Mouse (Mus musculus) c-Kit-positive CD71-positive TER-119-positive erythroid progenitor cells, embryonic 14.5 days (primary cell): ENCODE results near the gene Cd9.

ENCODE experiments used
- DNase-seq: peaks from one replicate; pipeline ENCODE4 v3.0.0-alpha.2; 2013; ENCODE audit warnings: low spot score

Cd9 gene

DNA sequence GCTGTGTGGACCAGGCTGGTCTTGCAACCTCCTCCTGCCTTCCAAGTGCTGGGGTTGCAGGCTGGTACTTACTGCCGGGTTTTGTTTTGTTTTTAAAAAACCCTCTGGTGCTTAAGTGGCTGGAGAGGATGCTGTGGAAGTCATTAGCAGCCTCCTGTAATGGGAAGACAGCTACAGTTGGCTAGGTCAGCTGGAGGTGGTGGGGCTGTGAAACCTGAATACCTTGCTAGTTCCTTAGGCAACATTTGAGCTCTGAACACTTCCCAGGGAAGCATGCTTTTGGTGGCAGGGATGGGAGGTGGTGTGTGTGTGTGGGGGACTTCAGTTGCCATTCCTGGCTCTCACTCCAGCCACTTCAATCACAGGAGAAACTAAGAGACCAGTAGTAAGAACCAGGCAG is 19.4 kb downstream of the Cd9 start:
- DNase-seq = no peak

DNA sequence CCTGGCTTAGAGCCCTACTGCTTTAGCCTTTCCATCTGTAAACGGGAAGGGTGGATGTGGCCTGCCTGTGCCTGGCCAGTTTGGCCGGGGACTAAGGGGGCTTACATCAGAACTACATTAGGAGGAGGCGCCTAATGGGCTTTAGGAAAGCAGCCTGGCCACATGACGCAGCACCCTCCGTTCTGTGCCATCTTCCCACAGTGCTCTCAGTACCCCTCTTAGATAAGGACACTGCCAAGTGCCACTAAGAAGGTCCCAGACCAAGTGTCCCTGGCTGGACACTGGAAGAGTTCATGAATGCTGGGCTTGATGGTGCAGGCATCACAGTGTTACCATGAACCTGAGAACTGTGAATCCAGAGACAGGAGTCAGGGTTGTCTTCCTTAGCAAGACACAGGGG is 20.7 kb downstream of the Cd9 start:
- DNase-seq = no peak

DNA sequence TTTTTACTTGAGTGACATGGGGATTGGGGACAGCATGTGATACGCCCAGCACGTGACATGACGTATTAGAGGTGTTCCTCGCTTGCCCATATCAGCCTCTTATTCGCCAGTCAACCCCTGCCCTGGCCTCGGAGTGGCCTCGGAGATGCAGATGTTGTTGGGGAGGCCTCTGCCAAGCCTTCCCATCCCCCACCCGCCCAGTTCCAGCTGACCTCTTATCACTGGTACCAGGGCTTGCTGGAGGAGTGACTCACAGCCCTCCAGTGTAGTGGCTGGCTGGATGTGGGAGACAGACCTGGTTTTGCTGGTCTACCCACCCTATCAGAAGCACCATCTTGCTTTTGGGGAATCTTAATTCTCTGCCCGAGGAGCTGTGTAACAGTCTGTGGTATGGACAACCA is 21.3 kb downstream of the Cd9 start:
- peak; percentile 73 for DNase-seq

DNA sequence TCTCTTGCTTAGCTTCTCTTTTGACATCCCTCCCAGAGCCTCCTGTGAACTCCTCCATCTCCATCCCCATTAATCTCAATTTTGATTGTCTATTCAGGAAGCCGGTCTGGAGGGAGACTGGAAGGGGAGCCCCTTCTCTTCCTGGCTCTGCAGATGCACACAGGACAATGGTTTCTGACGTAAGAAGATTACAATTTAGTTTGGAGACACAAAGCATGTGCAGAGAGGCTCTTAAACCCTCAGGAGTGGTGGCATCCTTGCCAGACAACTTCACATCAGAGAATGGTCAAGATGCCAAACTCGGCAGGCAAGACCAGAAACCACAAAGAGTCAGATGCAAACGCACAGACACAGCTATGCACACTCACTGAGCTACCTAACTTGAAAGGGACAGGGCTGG is 22.7 kb downstream of the Cd9 start:
- DNase-seq = no peak

DNA sequence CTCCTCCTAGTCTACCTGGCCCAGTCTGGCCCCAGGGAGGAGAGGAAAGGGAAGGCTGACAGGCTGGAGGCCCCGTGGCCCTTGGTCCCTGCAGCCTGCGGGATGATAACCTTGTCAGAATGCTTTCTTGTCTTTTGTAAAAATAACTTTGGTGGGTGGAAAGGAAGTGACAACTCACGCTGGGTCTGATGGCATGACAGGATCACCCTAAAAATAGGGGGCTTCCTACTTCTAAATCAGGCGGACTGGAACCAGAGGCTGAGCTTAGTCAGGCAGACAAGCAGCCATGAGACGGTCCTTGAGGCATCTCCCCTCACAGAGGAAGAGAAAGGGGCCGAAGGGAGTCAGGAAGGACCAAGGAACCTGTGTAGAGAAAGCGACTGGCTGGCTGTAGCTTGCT is 23.3 kb downstream of the Cd9 start:
- DNase-seq = no peak

DNA sequence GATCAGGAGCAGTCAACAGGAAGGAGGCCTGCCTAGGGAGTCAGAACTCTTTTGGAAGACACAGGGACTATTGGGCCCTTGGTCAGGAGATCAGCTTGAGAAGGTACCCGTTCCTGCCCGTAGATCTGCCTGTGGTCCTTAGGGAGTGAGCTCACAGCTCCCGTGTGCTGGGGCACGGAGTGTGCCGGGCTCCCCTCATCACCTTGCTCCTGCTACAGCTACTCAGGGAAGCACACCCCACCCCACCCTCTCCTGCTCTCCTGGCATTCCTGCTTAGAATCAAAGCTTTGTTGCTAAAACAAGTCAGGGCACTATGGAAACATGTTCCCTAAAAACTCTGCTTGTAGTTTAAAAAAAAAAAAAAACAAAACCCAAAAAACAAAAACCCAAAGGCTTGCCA is 24.0 kb downstream of the Cd9 start:
- DNase-seq = no peak

DNA sequence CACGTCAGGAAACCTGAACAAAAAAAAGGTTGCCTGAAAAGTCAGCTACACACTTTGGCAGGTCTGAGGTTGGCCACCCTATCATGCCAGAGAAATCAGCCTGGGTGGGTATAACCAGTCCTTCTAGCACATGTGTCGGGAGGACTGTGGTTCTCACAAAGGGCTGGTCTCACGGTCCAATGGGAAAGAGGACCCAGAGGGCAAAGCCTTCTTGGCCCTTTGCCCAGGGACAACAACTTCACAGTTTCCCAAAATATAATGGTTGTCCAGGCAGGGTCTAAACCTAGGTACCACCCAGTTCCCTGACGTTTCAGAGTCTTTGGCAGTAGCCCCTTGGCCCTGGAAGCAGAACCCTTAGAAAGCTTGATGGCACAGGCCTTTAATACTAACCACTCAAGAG is 25.4 kb downstream of the Cd9 start:
- no peak for DNase-seq

DNA sequence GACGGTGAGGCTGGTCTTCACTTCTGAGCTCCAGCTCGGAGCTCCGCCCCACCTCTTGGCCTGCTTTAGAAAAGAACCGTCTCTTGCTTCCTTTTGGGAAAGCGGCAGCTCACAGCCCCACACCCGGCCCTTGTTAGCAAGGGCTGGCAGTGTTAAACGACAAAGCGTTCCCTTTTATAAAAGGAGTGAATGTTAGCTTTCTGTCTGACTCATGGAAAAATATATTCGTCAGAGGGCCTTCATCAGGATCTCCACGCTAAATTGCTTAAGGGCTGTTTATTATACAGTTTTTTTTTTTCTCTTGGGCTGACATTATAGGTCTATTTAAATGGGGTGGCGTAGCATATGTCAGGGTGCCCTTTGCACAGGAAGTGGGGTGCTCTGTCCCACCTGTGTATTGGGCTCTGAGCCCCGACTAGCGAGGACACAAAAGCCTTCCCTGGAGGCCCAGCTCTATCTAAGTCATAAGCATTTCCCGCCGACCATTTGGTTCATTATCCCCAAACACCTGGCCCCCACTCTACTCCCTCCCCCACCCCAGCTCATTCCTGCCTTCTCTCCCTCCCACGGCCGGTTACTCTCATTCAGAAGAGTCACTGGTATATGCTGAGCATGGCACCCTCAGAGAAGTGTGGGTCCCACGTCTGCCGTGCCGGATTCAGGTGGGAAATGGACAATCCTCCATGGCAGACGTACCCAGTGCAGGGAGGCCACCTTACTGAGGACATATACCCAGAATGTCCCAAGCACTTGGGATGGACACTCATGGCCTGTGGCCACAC is 26.2 kb downstream of the Cd9 start:
- no peak for DNase-seq

DNA sequence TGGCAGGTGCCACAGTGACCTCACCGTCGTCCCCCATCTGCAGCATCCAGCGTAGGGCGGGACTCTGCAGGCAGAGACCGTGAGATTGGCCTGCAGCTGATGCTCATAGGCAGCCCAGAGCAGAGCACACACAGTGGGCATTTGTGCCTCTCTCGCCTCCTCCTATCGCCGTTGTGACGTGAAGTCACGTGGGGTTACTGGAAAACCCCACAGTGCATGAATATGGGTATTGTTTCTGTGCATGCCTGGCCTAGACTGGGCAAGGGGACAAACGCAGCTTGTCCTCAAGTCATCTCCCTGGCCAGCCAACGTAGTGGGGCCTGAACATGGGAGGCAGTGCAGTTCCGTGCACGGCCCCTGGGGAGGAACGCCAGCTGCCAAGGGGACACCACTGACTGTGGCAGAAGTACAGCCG is 27.3 kb downstream of the Cd9 start:
- no peak for DNase-seq

DNA sequence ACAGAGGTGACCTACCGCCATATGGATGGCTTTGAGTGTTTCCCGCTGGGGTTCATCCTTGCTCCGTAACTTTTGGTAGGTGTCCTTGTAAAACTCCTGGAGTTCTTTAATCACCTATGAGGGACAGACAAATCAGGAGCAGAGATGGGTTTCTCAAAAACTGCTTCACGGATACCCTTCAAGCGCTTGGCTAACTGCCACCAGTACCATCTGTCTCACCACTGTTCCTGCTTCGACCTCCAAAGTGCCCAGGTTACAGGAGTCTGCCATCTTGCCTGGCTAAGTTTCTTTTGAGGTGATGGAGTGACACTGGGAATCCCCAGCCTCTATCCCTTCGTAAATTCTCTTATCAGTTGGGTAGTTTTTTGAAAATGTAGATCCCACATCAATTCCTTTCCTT is 32.3 kb downstream of the Cd9 start:
- no peak for DNase-seq

DNA sequence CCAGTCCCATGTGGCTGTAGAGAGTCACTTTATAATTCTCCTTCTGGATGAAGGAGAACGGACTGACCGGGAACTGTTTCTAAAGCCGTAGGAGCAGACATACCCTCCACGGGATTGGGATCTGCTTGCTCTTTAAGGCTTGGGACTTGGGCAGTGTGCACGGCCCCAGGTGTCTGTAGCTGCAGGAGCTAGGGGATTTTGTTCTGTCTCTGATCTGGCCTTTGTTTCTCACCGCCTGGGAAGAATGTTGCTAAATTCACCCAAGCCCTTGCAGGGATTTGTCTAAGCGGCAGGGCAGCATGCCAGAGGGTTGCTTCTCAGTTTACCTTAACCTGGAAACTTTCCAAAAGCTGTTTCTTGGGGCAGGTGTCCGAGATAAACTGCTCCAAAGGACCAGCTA is 32.8 kb downstream of the Cd9 start:
- no peak for DNase-seq

DNA sequence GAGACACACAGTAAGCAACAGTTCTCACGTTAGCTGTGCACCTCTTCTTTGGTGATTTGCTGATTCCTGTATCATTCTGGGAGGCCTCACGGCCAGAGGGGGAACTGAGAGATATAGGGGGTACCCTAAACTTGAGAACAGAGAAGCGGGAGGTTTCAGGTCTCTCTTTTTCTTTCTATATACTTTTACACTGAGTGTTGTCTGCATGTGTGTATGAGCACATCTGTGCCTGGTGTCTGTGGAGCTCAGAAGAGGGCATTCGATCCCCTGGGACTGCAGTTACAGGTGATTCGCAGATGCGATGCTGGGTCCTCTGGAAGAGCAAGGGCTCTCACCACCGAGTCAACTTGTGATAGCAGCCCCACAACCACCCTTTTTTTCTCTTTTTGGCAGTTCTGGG is 33.3 kb downstream of the Cd9 start:
- DNase-seq = no peak

DNA sequence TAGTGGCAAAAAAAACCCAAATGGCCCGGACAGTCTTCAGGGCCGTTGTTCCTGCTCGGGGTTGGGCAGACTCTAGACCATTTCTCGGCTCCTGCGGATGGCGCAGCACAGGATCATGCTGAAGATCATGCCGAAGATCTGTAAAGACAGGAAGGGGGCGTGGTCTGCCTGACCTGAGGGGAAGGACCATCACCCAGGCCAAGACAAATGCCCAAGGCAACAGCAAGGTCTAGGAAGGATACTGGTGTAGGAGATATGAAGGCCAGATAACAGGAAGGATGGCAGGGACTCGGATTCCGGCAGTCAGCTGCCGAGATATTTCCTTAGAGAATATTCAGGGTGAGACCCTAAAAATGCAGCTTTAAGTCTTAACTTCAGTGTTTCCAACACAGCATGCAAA is 34.0 kb downstream of the Cd9 start:
- DNase-seq = no peak

DNA sequence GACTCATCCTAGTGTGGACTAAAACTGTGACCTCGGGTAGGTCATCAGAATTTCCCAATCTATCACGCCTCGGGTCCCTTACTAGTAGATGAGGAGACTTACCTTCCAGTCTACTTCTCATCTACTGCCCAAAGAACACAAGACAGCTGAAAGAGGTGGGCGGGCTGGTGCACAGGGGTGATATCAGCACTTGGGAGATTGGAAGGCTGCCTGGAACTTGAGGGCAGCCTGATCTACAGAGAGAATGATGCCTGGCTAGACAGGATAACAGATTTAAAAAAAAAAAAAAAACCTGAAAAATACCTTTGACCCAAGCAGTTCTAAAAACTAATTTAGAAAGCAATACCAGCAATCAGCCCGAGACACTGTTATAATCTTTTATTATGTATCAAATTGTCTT is 34.7 kb downstream of the Cd9 start:
- no peak for DNase-seq

DNA sequence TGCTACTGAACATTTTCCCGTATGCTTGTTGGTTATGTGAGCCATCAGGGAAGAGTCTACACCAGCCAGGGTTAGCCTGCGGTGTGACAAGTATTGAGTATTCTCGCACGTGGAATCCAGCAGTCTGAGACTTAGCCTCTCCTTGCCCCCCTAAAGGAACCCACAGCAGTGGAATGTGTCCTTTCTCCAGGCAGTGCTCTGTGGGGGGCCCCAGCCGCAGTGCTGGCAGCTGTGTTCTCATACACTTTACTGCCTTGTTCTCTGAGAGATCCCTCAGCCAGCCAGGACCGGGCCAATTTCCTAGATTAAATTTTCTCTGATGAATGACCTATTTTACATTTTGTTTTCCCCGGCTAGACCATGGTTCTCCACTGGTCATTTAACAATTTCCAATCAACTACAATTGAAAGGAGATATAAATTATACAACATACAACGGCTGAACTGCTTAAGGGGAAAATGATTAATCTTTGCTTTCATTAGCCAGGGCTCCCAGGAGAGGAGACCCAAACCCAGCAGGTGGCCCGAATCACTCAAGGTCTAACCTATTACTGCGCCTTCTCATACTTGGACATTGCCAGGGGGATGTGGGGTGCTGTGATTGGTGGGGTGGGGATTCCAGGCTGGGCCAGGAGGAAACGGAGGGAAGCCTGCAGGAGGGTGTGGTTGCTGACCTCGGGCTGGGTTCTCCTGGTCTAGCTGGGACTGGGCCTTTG is 38.6 kb downstream of the Cd9 start:
- DNase-seq = no peak

DNA sequence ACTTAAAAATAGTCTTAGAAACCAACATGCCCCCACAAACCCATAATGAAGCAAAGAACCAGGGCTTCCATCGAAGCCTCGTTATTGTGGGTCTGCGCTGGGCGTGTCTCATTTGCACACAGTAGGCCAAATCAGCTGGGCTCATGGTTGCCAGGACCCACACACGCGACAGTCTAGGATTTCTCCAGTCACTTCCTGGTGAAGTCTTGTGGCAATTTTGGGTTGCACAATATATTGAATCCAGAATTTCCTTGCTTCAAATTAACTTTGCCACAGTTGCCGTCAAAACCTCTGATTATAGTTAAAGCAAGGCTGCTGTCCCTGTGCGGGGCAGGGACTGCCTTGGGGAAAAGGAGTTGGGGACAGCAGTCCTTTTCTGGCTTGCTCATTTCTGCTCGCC is 39.9 kb downstream of the Cd9 start:
- DNase-seq = no peak

DNA sequence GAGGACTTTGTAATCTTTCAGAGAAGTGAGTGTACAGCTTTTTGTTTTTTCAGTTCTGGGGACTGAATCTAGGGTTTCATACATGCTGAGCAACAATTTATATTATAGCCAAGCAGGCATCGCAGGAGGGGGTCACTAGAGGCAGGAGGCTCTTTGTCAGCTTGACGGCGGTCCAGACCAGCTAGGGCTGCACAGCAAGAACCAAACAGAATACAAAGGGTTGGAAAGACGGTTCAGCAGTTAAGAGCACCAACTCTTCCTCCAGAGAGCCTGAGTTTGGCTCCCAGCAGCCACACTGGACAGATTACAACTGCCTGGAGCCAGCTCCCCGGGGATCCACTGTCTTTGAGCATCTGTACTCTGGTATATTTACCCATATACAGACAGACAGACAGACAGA is 40.3 kb downstream of the Cd9 start:
- no peak for DNase-seq

DNA sequence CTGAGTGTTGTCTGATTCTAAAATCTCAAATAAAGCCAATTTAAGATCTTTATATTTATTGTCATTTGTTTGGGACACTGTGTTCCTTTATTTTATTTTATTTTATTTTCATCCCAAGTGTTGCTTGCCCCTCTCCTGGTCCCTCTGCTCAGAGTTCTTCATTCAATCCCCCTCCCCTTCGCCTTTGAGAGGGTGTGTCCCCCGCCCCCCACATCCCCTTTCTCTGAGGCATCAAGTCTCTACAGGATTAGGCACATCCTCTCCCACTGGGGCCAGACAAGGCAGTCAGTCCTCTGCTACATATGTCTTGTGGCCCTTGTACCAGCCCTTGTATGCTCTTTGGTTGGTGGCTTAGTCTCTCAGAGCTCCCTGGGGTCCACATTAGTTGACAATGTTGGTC is 46.9 kb downstream of the Cd9 start:
- DNase-seq = no peak

DNA sequence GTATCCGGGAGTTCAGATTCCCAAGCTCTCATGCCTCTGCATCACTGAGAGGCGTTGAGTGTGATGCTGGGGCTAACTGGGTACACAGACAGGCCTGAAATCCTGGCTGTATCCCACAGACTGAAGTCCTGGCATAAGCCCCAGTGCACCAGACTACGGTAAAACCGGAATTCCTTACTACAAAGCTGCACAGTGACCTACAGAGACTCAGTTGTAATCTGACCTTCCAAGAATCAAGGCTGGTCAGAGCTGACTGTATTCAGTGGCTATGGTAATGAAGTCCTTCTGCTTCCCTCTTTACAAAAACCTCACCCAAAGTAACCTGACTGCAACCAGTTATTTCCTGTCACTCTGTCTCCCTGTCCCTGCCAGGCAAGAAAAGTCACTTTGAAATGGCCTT is 47.4 kb downstream of the Cd9 start:
- DNase-seq = no peak

DNA sequence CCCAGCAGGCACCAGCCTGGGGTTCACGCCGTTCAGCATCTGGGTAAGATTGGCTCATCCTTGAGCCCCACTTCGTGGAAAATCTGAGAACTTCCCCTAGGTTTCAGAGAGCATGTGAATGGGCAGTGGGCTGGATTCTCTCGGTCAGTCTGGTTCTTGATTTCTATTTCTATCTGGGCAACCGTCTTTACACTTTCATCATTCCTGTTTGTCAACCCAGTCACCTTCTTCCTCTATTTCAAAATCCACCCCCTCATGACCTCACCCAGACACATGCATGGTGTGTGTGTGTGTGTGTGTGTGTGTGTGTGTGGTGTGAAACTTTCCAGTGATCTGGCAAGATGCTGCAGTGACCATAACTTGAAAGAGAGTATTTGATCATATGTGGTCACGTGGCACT is 49.2 kb downstream of the Cd9 start:
- DNase-seq = no peak

DNA sequence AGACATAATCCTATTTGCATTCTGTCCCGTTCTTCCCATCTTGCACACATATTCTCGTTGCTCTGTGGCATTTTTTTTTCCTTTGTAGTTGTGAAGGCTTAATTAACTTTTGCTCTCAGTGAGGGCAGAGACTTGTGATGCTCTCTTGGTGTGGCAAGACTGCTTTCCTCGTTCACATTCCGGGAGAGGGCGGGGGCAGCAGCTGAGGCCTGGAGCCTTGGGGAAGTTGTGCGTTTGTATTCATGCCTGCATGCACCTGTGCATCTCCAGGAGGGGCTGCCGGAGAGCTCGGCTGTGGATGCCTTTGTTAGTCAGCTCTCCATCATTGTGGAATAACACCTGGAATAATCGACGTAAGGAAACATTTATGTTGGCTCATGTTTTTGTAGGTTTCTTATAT is 52.0 kb downstream of the Cd9 start:
- DNase-seq = no peak

DNA sequence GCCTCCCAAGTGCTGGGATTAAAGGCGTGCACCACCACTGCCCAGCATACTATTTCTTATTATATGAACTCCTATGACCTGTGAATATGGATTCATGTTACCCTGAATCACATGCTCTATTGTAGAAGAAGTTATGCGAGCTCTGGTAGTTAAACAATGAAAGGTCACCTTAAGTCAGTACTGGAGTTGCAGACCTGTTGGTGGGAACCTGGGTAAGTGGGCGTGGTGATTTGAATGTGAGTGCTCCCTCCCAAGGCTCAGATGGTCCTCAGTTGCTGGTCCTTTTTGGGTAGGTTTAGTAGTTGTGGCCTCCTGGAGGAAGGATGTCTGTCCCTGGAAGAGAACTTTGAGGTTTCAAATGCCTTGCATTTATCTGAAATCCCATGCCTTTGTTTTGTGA is 57.8 kb downstream of the Cd9 start:
- DNase-seq = no peak

DNA sequence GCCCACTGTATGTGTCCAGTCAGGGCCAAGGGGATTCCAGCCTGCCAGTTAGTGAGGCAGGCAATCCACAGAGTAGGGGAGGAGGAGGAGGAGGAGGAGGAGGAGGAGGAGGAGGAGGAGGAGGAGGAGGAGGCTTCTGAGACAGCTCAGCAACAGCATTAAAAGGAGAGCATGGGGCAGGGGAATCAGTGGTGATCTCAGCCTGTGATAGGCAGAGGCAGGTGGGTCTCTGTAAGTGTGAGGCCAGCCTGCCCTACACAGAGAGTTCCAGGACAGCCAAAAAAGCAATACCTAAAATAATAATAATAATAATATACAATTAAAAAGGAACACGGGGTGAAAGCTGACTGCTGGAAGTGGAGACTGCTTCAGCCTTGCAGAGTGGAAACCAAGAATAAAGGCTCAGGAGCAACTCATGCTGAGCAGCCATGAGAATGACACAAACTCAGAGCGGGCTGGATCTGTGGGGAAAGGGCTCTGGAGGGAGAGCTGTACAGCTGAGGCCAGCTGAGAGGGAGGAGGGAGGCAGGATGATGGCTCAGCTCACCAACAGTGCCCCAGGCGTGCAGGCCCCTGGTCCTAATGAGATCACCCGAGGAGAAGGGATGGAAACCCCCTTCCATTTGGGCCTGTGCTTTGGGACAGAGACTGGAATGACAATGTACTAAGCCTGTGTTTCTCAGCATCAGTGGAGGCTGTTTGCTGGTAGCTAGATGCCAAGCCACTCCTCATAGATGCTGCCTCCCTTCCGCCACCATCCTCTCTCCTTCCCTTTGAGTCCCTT is 59.7 kb downstream of the Cd9 start:
- DNase-seq = no peak
